Mouse (Mus musculus) cerebellum, adult 2 months (tissue): ENCODE results near the gene Gipc1. TPM values are rescaled to one million over a fixed set of nuclear protein-coding genes. Genes with fewer than 3 reads are reported as not detected.

ENCODE experiments used
- DNase-seq, 2 experiments: peaks; one replicate each; pipeline ENCODE4 v3.0.0; 2021
- H3K27ac ChIP-seq: fragments of 200-500 bp; 2 replicates; pipeline ENCODE4 v1.5.1; 2012; ENCODE audit warnings: low read length, control low read depth, inconsistent platforms; ENCODE audit not compliant: insufficient read depth
- H3K27me3 ChIP-seq: fragments of 200-500 bp; 2 replicates; pipeline ENCODE4 v1.6.1; 2012; ENCODE audit warnings: inconsistent platforms, mild to moderate bottlenecking, low read length, moderate library complexity; ENCODE audit not compliant: control insufficient read depth, insufficient read depth
- H3K4me1 ChIP-seq: fragments of 200-500 bp; 2 replicates; pipeline ENCODE4 v1.6.1; 2011; ENCODE audit warnings: low read length; ENCODE audit not compliant: control insufficient read depth, insufficient read depth
- H3K4me3 ChIP-seq: fragments of 200-500 bp; replicated peaks from 2 replicates; pipeline ENCODE3; 2011; ENCODE audit warnings: mild to moderate bottlenecking, low read depth, low read length, control low read depth; ENCODE audit not compliant: insufficient read depth
- CTCF ChIP-seq: fragments of 200-500 bp; IDR thresholded peaks from 2 replicates; pipeline ENCODE4 v1.5.1; 2011; ENCODE audit warnings: low read depth, mild to moderate bottlenecking, control low read depth, low read length, moderate library complexity, borderline replicate concordance; ENCODE audit not compliant: insufficient read depth
- POLR2A ChIP-seq: fragments of 200-500 bp; IDR thresholded peaks from 2 replicates; pipeline ENCODE4 v1.6.1; 2011; ENCODE audit warnings: low read length, control low read depth, borderline replicate concordance; ENCODE audit not compliant: insufficient read depth
- WGBS: fragments of 180-500 bp; shearing (Covaris S2); methylation state at CpG from one replicate; pipeline ENCODE4 v1.1.7; 2018; 5-methylcytosine and 5-hydroxymethylcytosine counted together
- polyA plus RNA-seq: library from polyadenylated mRNA; depleted of rRNA; stranded (reverse); fragments of >200 nt; gene quantifications from 2 replicates; pipeline ENCODE4 v1.2.3, GENCODE M21; 2012

Gene Gipc1
- polyA plus RNA-seq, 1 experiment, result 51.3 TPM

DNA sequence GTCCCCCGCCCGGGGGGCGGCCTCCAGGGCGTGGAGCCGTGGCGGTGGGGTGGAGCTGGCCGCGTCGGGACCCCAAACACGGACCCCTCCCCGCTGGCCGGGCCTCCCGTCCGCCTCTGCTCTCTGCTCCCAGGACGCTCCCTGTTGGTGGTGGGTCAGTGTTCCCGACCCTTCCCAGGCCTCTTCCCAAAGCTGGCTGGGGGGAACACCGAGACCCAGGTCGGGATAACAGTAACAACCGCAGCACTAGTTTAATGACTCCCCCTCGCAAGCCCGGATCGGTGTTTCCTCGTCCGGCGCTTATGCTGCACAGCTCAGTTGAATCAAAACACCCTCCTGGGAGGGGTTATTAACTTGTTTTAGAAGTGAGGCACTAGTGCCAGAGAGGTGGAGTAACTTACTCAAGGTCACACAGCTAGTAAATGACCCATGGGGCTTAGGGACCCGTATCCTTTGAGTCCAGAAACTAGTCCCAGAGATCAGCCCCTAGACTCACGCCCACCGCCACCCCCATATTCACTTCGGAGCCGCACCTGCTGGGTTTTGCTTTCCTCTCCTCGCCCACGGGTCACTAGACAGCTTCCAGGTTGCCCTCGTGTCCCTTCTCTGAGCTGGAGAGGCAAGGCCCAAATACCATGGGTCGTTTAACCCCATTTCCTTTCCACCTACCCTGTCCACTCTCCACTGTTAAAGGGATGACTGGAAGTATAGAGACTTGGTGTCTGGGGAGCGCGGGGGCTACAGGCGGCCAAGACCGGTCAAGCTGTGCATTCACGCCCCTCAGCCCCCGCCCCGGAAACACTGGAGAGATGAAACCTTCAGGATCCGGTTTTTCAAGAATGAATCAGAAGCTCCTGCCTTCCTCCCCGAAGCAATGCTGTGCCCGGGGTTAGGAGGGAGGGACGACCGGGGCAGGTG, 526 bp downstream of the Gipc1 start:
- TF ChIP-seq POLR2A (no peak), CTCF (no peak)
- Histone ChIP-seq H3K4me1 (peaks cover 3% of the 10 kb centered on the region; the same call in 1 of the 2 replicates), H3K27ac (peak overlapping the region; percentile 28; the same call in 1 of the 2 replicates), H3K4me3 (peak overlapping the region; percentile 62), H3K27me3 (no peaks in the 10 kb centered on the region)
- WGBS, result 1% methylated on average over 45 of the region's 46 CpGs
- peak in 1 of 2 experiments; percentile 40 for DNase-seq

DNA sequence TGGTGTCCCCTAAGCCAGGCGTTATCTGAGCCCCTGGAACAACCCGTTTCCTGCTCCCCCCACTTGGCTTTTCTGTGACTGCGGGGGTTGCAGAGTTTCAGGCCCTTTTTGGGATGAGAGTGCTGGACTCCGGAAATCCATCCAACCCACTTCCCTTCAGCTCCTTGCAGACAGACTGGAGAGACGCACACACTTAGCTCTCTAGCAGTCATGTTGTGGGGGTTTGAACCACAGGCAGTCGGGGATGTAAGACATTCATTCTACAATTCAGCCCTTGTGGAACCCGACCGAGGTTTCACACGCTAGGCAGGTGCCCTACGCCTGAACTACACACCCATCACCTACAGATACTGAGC, 1.2 kb downstream of the Gipc1 start:
- TF ChIP-seq CTCF, result no peak
- TF ChIP-seq POLR2A, result no peak
- H3K27me3 ChIP-seq, result no peaks in the 10 kb centered on the region
- H3K4me1 ChIP-seq, result peaks cover 3% of the 10 kb centered on the region; the same call in 1 of the 2 replicates
- peak overlapping the region; percentile 62 for H3K4me3 ChIP-seq
- DNase-seq, result no peak
- WGBS, result 46% methylated on average over 10 of the region's 10 CpGs
- no peak overlapping the region for H3K27ac ChIP-seq

DNA sequence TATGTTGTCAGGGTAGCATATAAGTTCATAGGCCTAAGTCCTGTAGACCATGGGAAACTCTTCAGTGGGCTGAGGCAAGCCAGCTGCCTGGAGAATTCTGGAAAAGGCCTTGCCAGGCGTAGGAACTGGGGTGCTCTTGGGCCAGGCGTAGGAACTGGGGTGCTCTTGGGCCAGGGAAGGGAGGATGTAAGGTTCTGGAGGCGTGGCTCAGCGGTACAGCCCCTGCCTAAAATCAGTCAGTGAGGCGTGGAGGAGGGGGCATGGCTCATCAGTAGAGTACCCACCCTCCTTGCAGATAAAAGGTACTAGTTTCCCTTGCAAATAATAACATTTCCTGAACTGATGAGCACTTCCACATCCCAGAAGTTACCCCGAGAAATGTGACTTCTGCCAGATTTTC, 2.2 kb downstream of the Gipc1 start:
- Histone ChIP-seq H3K27ac (no peak overlapping the region), H3K4me1 (peaks cover 3% of the 10 kb centered on the region; the same call in 1 of the 2 replicates), H3K4me3 (no peak overlapping the region), H3K27me3 (no peaks in the 10 kb centered on the region)
- no peak for DNase-seq
- TF ChIP-seq POLR2A (no peak), CTCF (no peak)
- 96% methylated on average over 6 of the region's 6 CpGs for WGBS

DNA sequence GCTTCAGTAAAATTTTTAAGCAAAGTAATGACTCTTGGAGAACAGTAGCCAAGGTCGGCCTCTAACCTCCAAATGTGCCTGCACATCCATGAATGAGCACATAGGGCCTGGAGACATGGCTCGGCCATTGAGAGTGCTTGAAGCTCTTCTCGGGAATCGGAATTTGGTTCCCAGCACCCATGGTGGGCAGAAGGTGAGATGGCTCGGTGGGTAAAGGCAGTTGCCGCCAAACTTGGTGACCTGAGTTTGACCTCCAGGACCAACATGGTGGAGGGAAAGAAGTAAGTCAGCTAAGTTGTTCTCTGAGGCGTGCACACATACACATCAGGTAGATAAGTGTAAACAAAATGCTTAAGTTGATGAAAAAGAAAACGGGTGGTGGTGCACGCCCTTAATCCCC, 3.6 kb downstream of the Gipc1 start:
- Histone ChIP-seq H3K4me3 (no peak overlapping the region), H3K4me1 (peaks cover 6% of the 10 kb centered on the region; the same call in 1 of the 2 replicates), H3K27ac (no peak overlapping the region), H3K27me3 (no peaks in the 10 kb centered on the region)
- DNase-seq, result no peak
- TF ChIP-seq CTCF (no peak), POLR2A (no peak)
- WGBS, result 93% methylated on average over 9 of the region's 9 CpGs

DNA sequence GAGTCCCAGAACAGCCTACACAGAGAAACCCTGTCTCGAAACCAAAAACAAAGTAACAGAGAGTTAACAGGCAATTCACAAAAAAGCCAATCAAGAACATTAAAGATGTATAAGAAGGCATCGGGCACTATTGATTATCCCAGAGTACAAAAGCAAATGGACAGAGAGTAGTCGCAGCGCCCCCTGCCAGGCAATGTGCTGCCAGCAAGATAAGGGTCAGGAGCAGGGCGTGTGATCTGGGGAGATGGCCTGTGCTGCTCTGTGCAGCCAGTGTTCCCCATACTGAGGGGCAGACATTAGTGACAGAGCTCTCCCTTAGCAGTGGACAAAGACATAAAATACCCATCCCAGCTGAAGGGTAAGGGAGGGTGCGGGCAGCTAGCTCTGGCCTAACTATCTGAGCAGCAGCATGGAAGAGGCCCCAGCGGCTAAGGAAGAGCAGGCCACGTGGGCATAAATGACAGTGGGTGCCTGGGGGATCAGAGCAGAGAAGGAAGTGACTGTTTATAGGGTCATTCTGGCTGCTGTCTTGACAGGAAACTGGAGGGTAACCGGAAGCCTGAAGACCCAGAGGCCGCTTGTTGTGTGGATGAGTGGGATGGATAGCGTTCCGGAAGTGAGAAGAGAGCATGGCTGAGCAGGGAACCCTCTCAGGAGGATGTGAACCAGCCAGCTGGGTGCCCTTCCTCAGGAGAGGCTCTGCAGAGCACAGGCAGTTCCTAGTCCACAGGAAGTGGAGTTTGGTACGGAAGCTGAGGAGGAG, 4.2 kb downstream of the Gipc1 start:
- no peak overlapping the region for H3K4me3 ChIP-seq
- peaks cover 6% of the 10 kb centered on the region; the same call in 1 of the 2 replicates for H3K4me1 ChIP-seq
- peak in 1 of 2 experiments; percentile 12 for DNase-seq
- TF ChIP-seq CTCF, result no peak
- no peak for TF ChIP-seq POLR2A
- no peak overlapping the region for H3K27ac ChIP-seq
- no peaks in the 10 kb centered on the region for H3K27me3 ChIP-seq
- 86% methylated on average over 13 of the region's 13 CpGs for WGBS

DNA sequence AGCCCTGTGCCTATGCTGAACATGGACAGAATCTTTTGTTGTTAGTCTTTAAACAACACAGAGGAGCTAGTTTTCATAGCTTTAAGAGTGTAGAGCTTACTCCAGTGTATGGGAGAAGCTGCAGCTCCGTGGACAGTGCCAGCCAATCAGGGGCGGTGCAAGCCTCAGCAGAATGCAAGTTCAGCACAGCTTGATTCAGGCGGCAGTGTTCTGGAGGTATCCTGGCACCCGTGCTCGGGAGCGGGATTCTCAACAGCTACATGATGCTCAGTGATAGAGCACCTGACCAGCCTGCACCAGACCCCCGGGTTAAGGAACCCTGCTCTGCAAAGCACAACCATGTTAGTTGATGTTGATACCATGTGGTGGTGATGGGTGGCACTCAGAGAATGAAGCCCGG, 8.1 kb downstream of the Gipc1 start:
- no peak for DNase-seq
- 10% methylated on average over 8 of the region's 8 CpGs for WGBS
- Histone ChIP-seq H3K27me3 (no peaks in the 10 kb centered on the region), H3K27ac (no peak overlapping the region), H3K4me3 (no peak overlapping the region), H3K4me1 (0 out of 2 replicates have a peak, but pooled peaks cover 3% of the 10 kb centered on the region)
- TF ChIP-seq CTCF (no peak), POLR2A (no peak)

DNA sequence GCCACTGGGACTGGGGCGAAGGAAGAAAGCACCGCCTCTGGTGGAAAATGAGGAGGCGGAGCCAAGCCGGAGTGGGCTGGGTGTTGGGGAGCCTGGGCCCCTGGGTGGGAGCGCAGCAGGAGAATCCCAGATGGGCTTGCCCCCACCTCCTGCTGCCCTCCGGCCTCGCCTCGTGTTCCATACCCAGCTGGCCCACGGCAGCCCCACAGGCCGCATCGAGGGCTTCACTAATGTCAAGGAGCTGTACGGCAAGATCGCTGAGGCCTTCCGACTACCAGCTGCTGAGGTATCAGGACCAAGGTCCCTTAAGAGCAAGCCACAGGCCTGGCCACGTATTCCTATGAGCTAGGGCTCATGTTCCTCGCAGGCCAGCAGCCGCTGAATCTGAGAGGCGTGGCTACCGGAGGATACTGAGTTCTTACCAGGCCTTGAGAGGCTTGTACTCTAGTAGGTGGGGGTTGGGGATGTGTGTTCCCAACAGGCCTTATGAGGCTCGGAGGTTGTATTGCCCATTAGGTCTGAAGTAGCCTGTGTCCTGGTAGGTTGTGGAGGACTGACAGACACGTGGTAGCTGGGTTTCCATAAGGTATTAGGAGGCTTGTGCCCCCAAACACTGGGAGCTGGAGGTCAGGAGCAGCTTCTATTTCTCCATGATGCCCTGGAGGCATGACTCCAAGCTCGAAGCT, 8.7 kb downstream of the Gipc1 start:
- no peaks in the 10 kb centered on the region for H3K27me3 ChIP-seq
- H3K27ac ChIP-seq, result no peak overlapping the region
- 33% methylated on average over 22 of the region's 22 CpGs for WGBS
- 0 out of 2 replicates have a peak, but pooled peaks cover 3% of the 10 kb centered on the region for H3K4me1 ChIP-seq
- no peak for DNase-seq
- H3K4me3 ChIP-seq, result no peak overlapping the region
- TF ChIP-seq CTCF (no peak), POLR2A (no peak)
